Mouse (Mus musculus) hindlimb bud, embryonic 11.5 days (tissue): ENCODE measurements around the gene Spns1.
"Not testable (repeated sequence)": the region's sequence is repeated elsewhere in the genome, so short reads cannot be mapped to it uniquely, and the experiment has no call there.

Source experiments
- DNase-seq: peaks from one replicate; pipeline ENCODE4 v3.0.0-alpha.2; 2012; ENCODE audit warnings: low read depth, low spot score; ENCODE audit errors: extremely low spot score

The Spns1 gene

DNA sequence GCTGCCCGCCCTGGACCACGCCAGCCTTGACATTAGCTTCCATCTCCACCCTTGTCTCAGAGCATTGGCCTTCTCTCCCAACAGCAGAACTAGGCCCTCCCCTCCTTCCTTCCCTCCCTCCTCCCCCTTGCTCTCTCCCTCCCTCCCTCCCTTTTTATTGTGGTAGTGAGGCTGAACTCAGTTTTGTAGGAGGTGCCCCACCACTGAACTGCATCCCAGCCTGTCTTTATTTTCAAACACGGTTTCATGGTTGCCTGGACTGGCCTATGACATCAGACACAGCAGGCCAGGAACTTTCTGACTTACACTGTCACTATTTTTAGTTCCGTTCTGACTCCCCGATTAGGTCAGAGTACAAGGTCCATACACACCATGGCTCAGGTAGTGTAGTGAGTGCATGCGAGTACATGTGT is 37.0 kb downstream of the Spns1 start:
- DNase-seq, result no peak

DNA sequence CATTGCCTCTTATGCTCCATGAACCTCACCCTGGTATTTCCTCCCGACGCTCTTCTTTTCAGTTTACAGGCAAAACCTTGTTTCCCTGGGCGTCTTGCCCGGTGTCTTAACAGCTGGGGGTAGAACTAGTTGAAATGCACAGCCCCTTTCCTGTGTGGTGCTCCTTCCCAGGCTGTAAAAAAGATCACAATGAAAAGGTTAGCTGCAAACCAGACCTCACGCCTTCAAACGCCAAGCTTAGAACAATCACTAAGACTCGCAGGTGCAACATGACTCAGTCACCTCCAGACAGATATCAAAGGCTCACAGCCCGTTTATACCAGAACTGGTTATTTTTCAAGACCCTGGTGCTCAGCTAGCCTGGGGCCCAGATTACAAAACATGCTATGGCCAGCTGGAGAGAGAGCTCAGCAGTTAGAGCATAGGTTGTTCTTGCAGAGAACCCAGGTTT is 37.7 kb downstream of the Spns1 start:
- no peak for DNase-seq

DNA sequence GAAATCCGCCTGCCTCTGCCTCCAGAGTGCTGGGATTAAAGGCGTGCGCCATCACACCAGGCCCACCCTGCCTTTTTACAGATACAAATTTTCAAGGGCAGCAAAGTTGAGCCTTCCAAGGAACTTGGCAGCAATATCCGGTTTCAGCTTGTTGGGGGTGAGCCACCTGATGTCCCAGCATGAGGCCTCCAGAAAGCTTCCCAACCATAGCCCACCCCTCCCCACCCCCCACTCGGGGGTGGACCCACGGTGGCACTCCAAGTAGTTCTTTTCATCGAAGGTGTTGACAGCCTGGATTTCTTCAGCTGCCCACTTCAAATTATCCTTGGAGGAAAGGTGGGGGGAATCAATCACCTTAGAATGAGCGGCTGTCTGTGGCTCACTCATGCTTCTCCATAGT is 38.3 kb downstream of the Spns1 start:
- DNase-seq, result no peak

DNA sequence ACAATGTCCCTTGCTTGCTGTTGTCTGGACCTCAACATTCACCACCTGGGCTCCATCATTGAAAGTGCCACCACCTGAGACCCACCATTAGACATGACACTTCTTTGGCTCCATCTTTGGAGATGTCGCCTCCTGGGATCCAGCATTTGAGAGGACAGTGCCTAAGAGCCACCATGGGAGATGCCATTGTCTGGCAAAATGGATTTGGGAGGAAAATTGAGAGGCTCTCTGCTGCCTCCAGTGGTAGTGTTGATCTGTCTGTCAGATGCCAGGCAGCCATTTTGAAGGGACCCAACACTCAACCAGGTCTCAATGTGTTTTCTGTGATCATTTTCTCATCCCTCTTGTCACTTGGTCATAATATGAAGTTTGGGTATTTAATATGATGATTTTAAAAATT is 41.7 kb downstream of the Spns1 start:
- no peak for DNase-seq

DNA sequence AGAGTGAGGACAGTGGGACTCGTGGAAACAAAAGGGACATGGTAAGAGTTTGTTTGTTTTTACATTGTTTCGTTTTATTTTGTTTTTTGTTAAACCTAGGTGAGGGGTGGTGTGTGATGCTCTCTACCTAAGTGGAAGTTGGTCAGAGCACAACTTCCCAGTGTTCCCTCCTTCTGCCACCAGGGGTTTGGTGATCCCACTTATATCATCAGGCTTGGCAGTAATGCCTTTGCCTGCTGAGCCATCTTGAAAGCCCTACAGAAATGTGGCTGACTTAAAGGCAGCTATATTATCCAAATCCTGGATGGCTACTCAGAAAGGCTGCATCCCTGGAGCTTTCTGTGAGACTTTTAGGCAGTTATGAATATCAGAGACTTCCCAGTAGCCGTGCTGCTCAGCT is 44.6 kb downstream of the Spns1 start:
- no peak for DNase-seq

- no peak for DNase-seq
These were observed 46.6 kb downstream of the Spns1 start for GRCm38 (mm10) chr7:126330693-126331092.

DNA sequence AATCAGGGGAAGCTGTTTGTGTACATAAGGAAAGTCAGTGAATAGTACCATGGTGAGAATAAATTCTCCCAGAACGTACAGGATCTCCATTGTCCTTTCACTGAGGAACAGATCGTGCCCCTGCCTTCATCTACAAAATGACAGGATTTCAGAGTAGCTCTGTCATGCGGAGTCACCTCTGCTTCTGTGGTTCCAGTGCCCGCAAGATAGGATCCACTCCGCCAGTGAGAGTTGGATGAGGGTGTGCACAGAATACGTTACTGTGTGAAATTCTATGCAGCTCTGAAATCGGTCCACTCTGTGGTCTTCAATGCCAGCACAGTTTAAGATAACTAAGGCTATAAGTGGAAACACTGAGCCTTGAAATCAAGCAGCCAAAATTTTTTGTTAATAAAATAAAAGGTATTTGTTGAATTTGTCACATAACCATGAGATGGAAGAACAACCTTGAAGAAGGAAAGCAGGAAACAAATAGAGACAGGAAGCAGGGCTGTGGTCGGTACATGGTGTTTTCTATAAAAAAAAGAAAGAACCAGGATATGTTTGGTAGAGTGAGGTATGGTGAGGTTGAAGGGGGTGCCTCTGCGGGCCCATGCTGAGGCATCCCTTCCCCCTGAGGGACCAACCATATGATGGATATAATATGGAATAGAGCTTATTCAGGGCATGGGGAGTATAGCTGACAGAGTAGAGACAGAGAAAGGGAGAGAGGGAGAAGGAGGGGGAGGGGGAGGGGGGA is 47.2 kb downstream of the Spns1 start:
- DNase-seq, result no peak

- not testable (repeated sequence) for DNase-seq
These were observed 48.4 kb downstream of the Spns1 start for GRCm38 (mm10) chr7:126328848-126329247.

DNA sequence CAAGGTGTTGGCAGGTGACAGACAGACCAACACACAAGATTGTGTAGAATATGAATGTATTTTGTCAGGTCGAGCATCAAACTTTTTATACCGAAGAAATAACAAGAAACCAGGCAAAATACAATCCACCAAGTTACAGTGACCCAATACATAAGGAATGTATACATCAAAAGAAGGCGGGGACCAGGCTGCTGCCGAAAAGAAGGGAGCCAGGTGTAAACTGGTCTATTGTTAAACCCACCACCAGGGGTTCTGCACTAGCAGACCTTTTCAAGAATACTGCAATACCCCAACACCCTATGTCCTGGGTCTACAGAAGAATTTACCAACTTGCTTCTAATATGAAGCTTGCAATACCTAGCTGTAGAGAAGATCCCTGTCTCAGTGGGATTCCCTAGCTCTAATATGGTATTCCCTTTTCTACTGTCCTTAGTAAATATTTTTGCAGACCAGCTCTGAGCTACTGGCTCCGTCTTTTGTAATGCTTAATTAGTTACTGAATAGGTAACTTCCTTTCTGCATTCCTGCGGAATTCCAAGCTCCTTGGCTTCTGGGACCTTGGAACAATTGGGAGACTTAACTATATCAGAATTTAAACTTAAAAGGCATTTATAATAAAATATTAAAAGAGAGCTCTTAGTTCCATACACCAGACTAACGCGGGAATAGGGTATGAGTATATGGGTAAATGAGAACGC is 51.5 kb downstream of the Spns1 start:
- not testable (repeated sequence) for DNase-seq

GRCm38 (mm10) chr7:126324791-126325190 is 52.5 kb downstream of the Spns1 start:
- no peak for DNase-seq

- peak; percentile 64 for DNase-seq
These were observed 53.5 kb downstream of the Spns1 start for GRCm38 (mm10) chr7:126323729-126324128.
